Mouse (Mus musculus): ENCODE measurements at regions not wholly inside any gene's neighbourhood (a gene's known extent, or its start where the extent isn't known, plus 50 kb on each side); places are given as distances from the start of the nearest gene placed in this dataset.

- Histone ChIP-seq H3K27me3 (no peaks in the 10 kb centered on the region), H3K9me3 (no peaks in the 10 kb centered on the region), H3K9ac (replicated peaks) (no peak overlapping the region), H3K4me1 (replicated peaks) (0 out of 2 replicates have a peak, but pooled peaks cover 5% of the 10 kb centered on the region), H3K4me2 (replicated peaks) (no peak overlapping the region), H3K36me3 (no peaks in the 10 kb centered on the region), H3K4me3 (replicated peaks) (no peak overlapping the region), H3K27ac (no peak overlapping the region)
- no peak for ATAC-seq
- WGBS = 61% methylated on average over 7 of the region's 7 CpGs
Measured at GRCm38 (mm10) chr16:87261527-87261926, 92.5 kb upstream of the N6amt1 start.

- Histone ChIP-seq H3K4me1 (replicated peaks) (no peaks in the 10 kb centered on the region), H3K9me3 (no peaks in the 10 kb centered on the region)
- no peak for ATAC-seq
Measured at GRCm38 (mm10) chr16:87254736-87255135, 99.2 kb upstream of the N6amt1 start.

GRCm38 (mm10) chr16:87250531-87250930 is 103.5 kb upstream of the N6amt1 start:
- Histone ChIP-seq H3K9ac (replicated peaks) (no peak overlapping the region), H3K4me3 (replicated peaks) (no peak overlapping the region), H3K36me3 (no peaks in the 10 kb centered on the region), H3K4me2 (replicated peaks) (no peak overlapping the region), H3K27ac (no peak overlapping the region), H3K4me1 (replicated peaks) (no peaks in the 10 kb centered on the region), H3K9me3 (no peaks in the 10 kb centered on the region), H3K27me3 (no peaks in the 10 kb centered on the region)
- ATAC-seq = no peak
- 80% methylated on average over 10 of the region's 10 CpGs for WGBS

More at GRCm38 (mm10) chr16:87254736-87255135, 99.2 kb upstream of the N6amt1 start:
- H3K4me3 ChIP-seq (replicated peaks) = no peak overlapping the region
- WGBS = 96% methylated on average over 1 of the region's 1 CpGs
- H3K27ac ChIP-seq = no peak overlapping the region
- H3K27me3 ChIP-seq = no peaks in the 10 kb centered on the region
- no peaks in the 10 kb centered on the region for H3K36me3 ChIP-seq
- no peak overlapping the region for H3K4me2 ChIP-seq (replicated peaks)
- no peak overlapping the region for H3K9ac ChIP-seq (replicated peaks)

GRCm38 (mm10) chr16:87249903-87250302 is 104.1 kb upstream of the N6amt1 start:
- H3K27ac ChIP-seq = no peak overlapping the region
- no peak overlapping the region for H3K4me2 ChIP-seq (replicated peaks)
- WGBS = 27% methylated on average over 7 of the region's 7 CpGs
- H3K9me3 ChIP-seq = no peaks in the 10 kb centered on the region
- H3K9ac ChIP-seq (replicated peaks) = no peak overlapping the region
- no peaks in the 10 kb centered on the region for H3K27me3 ChIP-seq
- 0 out of 2 replicates have a peak, but pooled peaks have one; percentile 11 for ATAC-seq
- H3K4me1 ChIP-seq (replicated peaks) = no peaks in the 10 kb centered on the region
- no peaks in the 10 kb centered on the region for H3K36me3 ChIP-seq
- no peak overlapping the region for H3K4me3 ChIP-seq (replicated peaks)

- 53% methylated on average over 6 of the region's 6 CpGs for WGBS
- Histone ChIP-seq H3K36me3 (no peaks in the 10 kb centered on the region), H3K9me3 (no peaks in the 10 kb centered on the region), H3K4me2 (replicated peaks) (no peak overlapping the region), H3K27ac (no peak overlapping the region), H3K4me3 (replicated peaks) (no peak overlapping the region), H3K27me3 (no peaks in the 10 kb centered on the region), H3K4me1 (replicated peaks) (no peaks in the 10 kb centered on the region), H3K9ac (replicated peaks) (no peak overlapping the region)
- ATAC-seq = no peak
Measured at GRCm38 (mm10) chr16:87248501-87249030, 105.4 kb upstream of the N6amt1 start.

- Histone ChIP-seq H3K4me3 (replicated peaks) (no peak overlapping the region), H3K4me2 (replicated peaks) (no peak overlapping the region), H3K9ac (replicated peaks) (0 out of 2 replicates have a peak overlapping the region, but pooled peaks have one; percentile 6), H3K36me3 (no peaks in the 10 kb centered on the region), H3K9me3 (no peaks in the 10 kb centered on the region), H3K4me1 (replicated peaks) (no peaks in the 10 kb centered on the region), H3K27ac (no peak overlapping the region), H3K27me3 (no peaks in the 10 kb centered on the region)
- ATAC-seq = 0 out of 2 replicates have a peak, but pooled peaks have one; percentile 66
- 61% methylated on average over 26 of the region's 26 CpGs for WGBS
Measured at GRCm38 (mm10) chr16:87245933-87246791, 107.8 kb upstream of the N6amt1 start.

- WGBS = 96% methylated on average over 7 of the region's 7 CpGs
- Histone ChIP-seq H3K36me3 (no peaks in the 10 kb centered on the region), H3K4me2 (replicated peaks) (no peak overlapping the region), H3K27ac (no peak overlapping the region), H3K4me3 (replicated peaks) (no peak overlapping the region), H3K27me3 (no peaks in the 10 kb centered on the region), H3K9me3 (no peaks in the 10 kb centered on the region), H3K4me1 (replicated peaks) (no peaks in the 10 kb centered on the region), H3K9ac (replicated peaks) (no peak overlapping the region)
- ATAC-seq = no peak
Measured at GRCm38 (mm10) chr16:87245441-87245840, 108.5 kb upstream of the N6amt1 start.

- no peak for ATAC-seq
- Histone ChIP-seq H3K9me3 (no peaks in the 10 kb centered on the region), H3K4me2 (replicated peaks) (no peak overlapping the region), H3K27me3 (no peaks in the 10 kb centered on the region), H3K4me1 (replicated peaks) (no peaks in the 10 kb centered on the region), H3K4me3 (replicated peaks) (no peak overlapping the region), H3K9ac (replicated peaks) (no peak overlapping the region), H3K36me3 (no peaks in the 10 kb centered on the region), H3K27ac (no peak overlapping the region)
- 88% methylated on average over 7 of the region's 7 CpGs for WGBS
Measured at GRCm38 (mm10) chr16:87242027-87242426, 112.0 kb upstream of the N6amt1 start.

GRCm38 (mm10) chr16:87239105-87239504 is 114.9 kb upstream of the N6amt1 start:
- ATAC-seq = 0 out of 2 replicates have a peak, but pooled peaks have one; percentile 40
- Histone ChIP-seq H3K27ac (no peak overlapping the region), H3K4me1 (replicated peaks) (no peaks in the 10 kb centered on the region), H3K27me3 (no peaks in the 10 kb centered on the region), H3K36me3 (no peaks in the 10 kb centered on the region), H3K4me3 (replicated peaks) (no peak overlapping the region), H3K4me2 (replicated peaks) (no peak overlapping the region), H3K9ac (replicated peaks) (no peak overlapping the region), H3K9me3 (no peaks in the 10 kb centered on the region)
- 91% methylated on average over 7 of the region's 7 CpGs for WGBS

- 43% methylated on average over 4 of the region's 4 CpGs for WGBS
- no peaks in the 10 kb centered on the region for H3K27me3 ChIP-seq
- H3K36me3 ChIP-seq = no peaks in the 10 kb centered on the region
- H3K9me3 ChIP-seq = 0 out of 2 replicates have a peak, but pooled peaks cover 3% of the 10 kb centered on the region
- no peak overlapping the region for H3K27ac ChIP-seq
- H3K9ac ChIP-seq (replicated peaks) = no peak overlapping the region
- no peaks in the 10 kb centered on the region for H3K4me1 ChIP-seq (replicated peaks)
- H3K4me3 ChIP-seq (replicated peaks) = no peak overlapping the region
- no peak overlapping the region for H3K4me2 ChIP-seq (replicated peaks)
- 0 out of 2 replicates have a peak, but pooled peaks have one; percentile 34 for ATAC-seq
Measured at GRCm38 (mm10) chr16:87234199-87234598, 119.8 kb upstream of the N6amt1 start.

- Histone ChIP-seq H3K4me2 (replicated peaks) (no peak overlapping the region), H3K4me1 (replicated peaks) (no peaks in the 10 kb centered on the region), H3K9me3 (no peaks in the 10 kb centered on the region), H3K27me3 (no peaks in the 10 kb centered on the region), H3K4me3 (replicated peaks) (no peak overlapping the region), H3K27ac (no peak overlapping the region), H3K36me3 (no peaks in the 10 kb centered on the region), H3K9ac (replicated peaks) (no peak overlapping the region)
- 90% methylated on average over 10 of the region's 10 CpGs for WGBS
- no peak for ATAC-seq
Measured at GRCm38 (mm10) chr16:87225595-87225994, 128.4 kb upstream of the N6amt1 start.

- H3K4me2 ChIP-seq (replicated peaks) = no peak overlapping the region
- no peaks in the 10 kb centered on the region for H3K4me1 ChIP-seq (replicated peaks)
- H3K36me3 ChIP-seq = no peaks in the 10 kb centered on the region
- H3K9me3 ChIP-seq = no peaks in the 10 kb centered on the region
- WGBS = 89% methylated on average over 8 of the region's 8 CpGs
- H3K27ac ChIP-seq = no peak overlapping the region
- H3K9ac ChIP-seq (replicated peaks) = no peak overlapping the region
- H3K27me3 ChIP-seq = no peaks in the 10 kb centered on the region
- ATAC-seq = no peak
- H3K4me3 ChIP-seq (replicated peaks) = no peak overlapping the region
Measured at GRCm38 (mm10) chr16:87225085-87225484, 128.9 kb upstream of the N6amt1 start.
